Mouse (Mus musculus) G1E-ER4 (cell line): ENCODE measurements around the gene Brpf3. TPM values are rescaled to one million over a fixed set of nuclear protein-coding genes. Genes with fewer than 3 reads are reported as not detected.

ENCODE experiments used
- GATA1 ChIP-seq: IDR thresholded peaks from one replicate; pipeline ENCODE4 v1.8.0; 2012; ENCODE audit warnings: low read length, inconsistent platforms
- polyA plus RNA-seq: library from polyadenylated mRNA; stranded (reverse); fragments of >175 nt; gene quantifications from 2 replicates; pipeline ENCODE4 v1.2.3, GENCODE M21; 2012

The Brpf3 gene
- polyA plus RNA-seq: 25.0 and 27.6 TPM in 2 replicates

GRCm38 (mm10) chr17:28800671-28801412 is at the start of gene Brpf3:
Gene Brpf3, plus strand, starts transcription at chr17:28801090.
- no peak for TF ChIP-seq GATA1

GRCm38 (mm10) chr17:28756447-28756846 is 44.4 kb upstream of the Brpf3 start:
- TF ChIP-seq GATA1: no peak

- no peak for TF ChIP-seq GATA1
These were observed 43.4 kb upstream of the Brpf3 start for GRCm38 (mm10) chr17:28757470-28757869.

GRCm38 (mm10) chr17:28760736-28761312 is 40.1 kb upstream of the Brpf3 start:
- no peak for TF ChIP-seq GATA1

GRCm38 (mm10) chr17:28761871-28762270 is 39.0 kb upstream of the Brpf3 start:
- TF ChIP-seq GATA1: no peak

GRCm38 (mm10) chr17:28766203-28766602 is 34.7 kb upstream of the Brpf3 start:
- no peak for TF ChIP-seq GATA1

GRCm38 (mm10) chr17:28766781-28767515 is 33.9 kb upstream of the Brpf3 start:
- no peak for TF ChIP-seq GATA1

GRCm38 (mm10) chr17:28769121-28769874 is 31.6 kb upstream of the Brpf3 start, which contains the start of gene Mapk13:
Gene Mapk13, plus strand, starts transcription at chr17:28769297.
- TF ChIP-seq GATA1: no peak

- no peak for TF ChIP-seq GATA1
These were observed 30.9 kb upstream of the Brpf3 start for GRCm38 (mm10) chr17:28769875-28770421.

- TF ChIP-seq GATA1: no peak
These were observed 29.6 kb upstream of the Brpf3 start for GRCm38 (mm10) chr17:28771289-28771688.

GRCm38 (mm10) chr17:28775161-28775560 is 25.7 kb upstream of the Brpf3 start:
- TF ChIP-seq GATA1: no peak

- no peak for TF ChIP-seq GATA1
These were observed 24.1 kb upstream of the Brpf3 start for GRCm38 (mm10) chr17:28776817-28777216.

GRCm38 (mm10) chr17:28777231-28778005 is 23.5 kb upstream of the Brpf3 start:
- no peak for TF ChIP-seq GATA1

GRCm38 (mm10) chr17:28779735-28780134 is 21.2 kb upstream of the Brpf3 start:
- no peak for TF ChIP-seq GATA1

GRCm38 (mm10) chr17:28780836-28781235 is 20.1 kb upstream of the Brpf3 start:
- TF ChIP-seq GATA1: no peak
